Mouse (Mus musculus) T-cell, adult 2 months (primary cell): ENCODE results near the gene Galnt4.
A peak's percentile ranks its signal among the peaks of the same experiment; 100 is the strongest.
"Not testable (repeated sequence)": the region's sequence is repeated elsewhere in the genome, so short reads cannot be mapped to it uniquely, and the experiment has no call there.

Experiments
- DNase-seq: peaks from one replicate; pipeline ENCODE4 v3.0.0; 2022; ENCODE audit warnings: low spot score

Gene Galnt4

DNA sequence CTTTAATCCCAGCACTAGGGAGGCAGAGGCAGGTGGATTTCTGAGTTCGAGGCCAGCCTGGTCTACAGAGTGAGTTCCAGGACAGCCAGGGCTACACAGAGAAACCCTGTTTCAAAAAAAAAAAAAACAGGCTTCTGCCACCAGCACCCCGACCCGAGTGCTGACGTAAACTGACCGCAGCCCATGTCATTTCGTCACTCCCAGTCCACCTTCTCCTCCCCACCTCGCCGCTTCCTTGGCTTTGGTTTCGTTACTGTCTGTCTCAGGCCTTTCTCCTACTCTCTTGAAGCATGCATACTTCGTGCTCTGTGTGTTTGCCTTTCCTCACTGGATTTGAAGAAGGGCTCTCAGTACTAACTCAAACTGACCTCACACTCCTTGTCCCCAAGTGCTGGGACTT lies 49.7 kb downstream of the Galnt4 start:
- DNase-seq: not testable (repeated sequence)

DNA sequence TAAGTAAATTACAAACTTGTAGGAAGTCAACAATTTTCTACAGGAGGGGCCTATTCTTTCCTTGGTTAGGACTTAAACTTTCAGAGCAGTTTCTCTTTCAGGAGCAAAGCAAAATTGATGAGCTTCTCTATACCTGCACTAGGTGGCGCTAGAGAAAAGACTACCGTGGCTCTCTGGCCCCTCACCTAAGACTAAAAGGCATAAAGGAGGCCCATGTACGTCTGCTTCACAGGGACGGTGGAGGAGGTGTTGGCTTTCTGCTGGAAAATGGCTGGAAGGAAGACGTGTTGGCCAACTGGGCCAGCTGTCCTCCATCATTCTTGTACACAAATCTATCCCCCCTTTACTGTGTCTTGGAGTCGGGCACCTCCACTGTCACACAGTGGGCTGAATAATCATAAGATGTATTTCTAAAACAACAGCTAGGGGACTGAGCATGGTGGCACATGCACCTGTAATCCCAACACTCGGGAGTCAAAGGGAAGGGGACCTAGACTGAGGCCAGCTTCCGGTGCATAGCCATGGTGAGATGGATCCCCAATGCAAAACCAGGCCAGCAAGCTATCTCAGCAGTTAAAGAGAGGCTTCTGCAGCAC lies 54.1 kb downstream of the Galnt4 start:
- peak; percentile 45 for DNase-seq
